Comparison of ENCODE assay signal across 8 mouse cellular contexts in genomic region chr6:131388040-131389021, GRCm38 (mm10). TPM values are rescaled to one million over a fixed set of nuclear protein-coding genes. Genes with fewer than 3 reads are reported as not detected.
DNase-seq lines count a peak whose midpoint lies in the region; ATAC-seq and TF ChIP-seq lines count a peak whose summit lies in the region.

TSS of gene Ybx3 (minus strand) at chr6:131388476.

- 0 out of 2 replicates have a peak, but pooled peaks cover 5% of the 10 kb centered on the region for H3K9me3 ChIP-seq in E14TG2a.4 (ENCODE audit: low read length)
- H3K9me3 ChIP-seq in forebrain, embryonic 13.5 days (replicated peaks) = no peaks in the 10 kb centered on the region
- no peaks in the 10 kb centered on the region for H3K9me3 ChIP-seq in heart, postnatal 0 days (replicated peaks; ENCODE audit: control insufficient read depth, low read length)
- no peaks in the 10 kb centered on the region for H3K9me3 ChIP-seq in liver, embryonic 15.5 days (replicated peaks)
- no peaks in the 10 kb centered on the region for H3K9me3 ChIP-seq in neural tube, embryonic 12.5 days
- H3K9me3 ChIP-seq in stomach, postnatal 0 days (ENCODE audit: control insufficient read depth, low read length) = no peaks in the 10 kb centered on the region

- H3K9ac ChIP-seq in forebrain, embryonic 13.5 days = peak within 1 kb of the TSS; percentile 86
- peak within 1 kb of the TSS; percentile 95 for H3K9ac ChIP-seq in heart, postnatal 0 days (replicated peaks; ENCODE audit: low read depth, low read length)
- peak within 1 kb of the TSS; percentile 95 for H3K9ac ChIP-seq in liver, embryonic 15.5 days
- H3K9ac ChIP-seq in neural tube, embryonic 12.5 days = peak within 1 kb of the TSS; percentile 85
- peak within 1 kb of the TSS; percentile 90 for H3K9ac ChIP-seq in stomach, postnatal 0 days (ENCODE audit: low read length)

- H3K4me3 ChIP-seq in E14TG2a.4 (replicated peaks; ENCODE audit: low read length) = peak within 1 kb of the TSS; percentile 89
- H3K4me3 ChIP-seq in forebrain, embryonic 13.5 days = peak within 1 kb of the TSS; percentile 83
- peak within 1 kb of the TSS; percentile 73 for H3K4me3 ChIP-seq in heart, postnatal 0 days (ENCODE audit: low read depth, low read length)
- peak within 1 kb of the TSS; percentile 95 for H3K4me3 ChIP-seq in liver, embryonic 15.5 days (replicated peaks)
- peak within 1 kb of the TSS; percentile 78 for H3K4me3 ChIP-seq in neural tube, embryonic 12.5 days
- H3K4me3 ChIP-seq in stomach, postnatal 0 days (ENCODE audit: low read depth, low read length) = peak within 1 kb of the TSS; percentile 65

- peak within 1 kb of the TSS; percentile 81 for H3K4me2 ChIP-seq in forebrain, embryonic 13.5 days
- peak within 1 kb of the TSS; percentile 88 for H3K4me2 ChIP-seq in heart, postnatal 0 days (ENCODE audit: low read depth, low read length)
- peak within 1 kb of the TSS; percentile 84 for H3K4me2 ChIP-seq in liver, embryonic 15.5 days
- peak within 1 kb of the TSS; percentile 72 for H3K4me2 ChIP-seq in neural tube, embryonic 12.5 days (replicated peaks)
- peak within 1 kb of the TSS; percentile 75 for H3K4me2 ChIP-seq in stomach, postnatal 0 days (replicated peaks; ENCODE audit: low read depth)

- peaks cover 27% of the 10 kb centered on the region for H3K36me3 ChIP-seq in E14TG2a.4 (ENCODE audit: insufficient read depth, low read length)
- no peaks in the 10 kb centered on the region for H3K36me3 ChIP-seq in forebrain, embryonic 13.5 days (ENCODE audit: poor library complexity, severe bottlenecking)
- no peaks in the 10 kb centered on the region for H3K36me3 ChIP-seq in heart, postnatal 0 days (replicated peaks; ENCODE audit: control insufficient read depth, insufficient read depth, low read length)
- peaks cover 3% of the 10 kb centered on the region for H3K36me3 ChIP-seq in liver, embryonic 15.5 days (replicated peaks)
- no peaks in the 10 kb centered on the region for H3K36me3 ChIP-seq in neural tube, embryonic 12.5 days
- no peaks in the 10 kb centered on the region for H3K36me3 ChIP-seq in stomach, postnatal 0 days (ENCODE audit: control insufficient read depth, insufficient read depth, low read length)

- H3K4me1 ChIP-seq in E14TG2a.4 (replicated peaks; ENCODE audit: low read depth, low read length) = peaks cover 55% of the 10 kb centered on the region
- H3K4me1 ChIP-seq in forebrain, embryonic 13.5 days = peaks cover 43% of the 10 kb centered on the region
- peaks cover 12% of the 10 kb centered on the region; the same call in 1 of the 2 replicates for H3K4me1 ChIP-seq in heart, postnatal 0 days (ENCODE audit: control insufficient read depth, insufficient read depth)
- H3K4me1 ChIP-seq in liver, embryonic 15.5 days (replicated peaks) = peaks cover 42% of the 10 kb centered on the region
- H3K4me1 ChIP-seq in neural tube, embryonic 12.5 days = peaks cover 19% of the 10 kb centered on the region
- H3K4me1 ChIP-seq in stomach, postnatal 0 days (replicated peaks; ENCODE audit: control insufficient read depth, insufficient read depth) = peaks cover 6% of the 10 kb centered on the region

- peak; percentile 71 for DNase-seq in c-Kit-positive CD71-positive TER-119-positive erythroid progenitor cells, embryonic 14.5 days (ENCODE audit: low spot score)
- peak; percentile 86 for DNase-seq in heart, postnatal 0 days (ENCODE audit: low spot score)
- DNase-seq in kidney, postnatal 4 days = peak; percentile 88 to 93
- peak; percentile 90 for DNase-seq in stomach, postnatal 0 days (ENCODE audit: low spot score)

- no peaks in the 10 kb centered on the region for H3K27me3 ChIP-seq in E14TG2a.4 (ENCODE audit: insufficient read depth, low read length)
- H3K27me3 ChIP-seq in forebrain, embryonic 13.5 days = no peaks in the 10 kb centered on the region
- no peaks in the 10 kb centered on the region for H3K27me3 ChIP-seq in heart, postnatal 0 days (ENCODE audit: control insufficient read depth, insufficient read depth, low read length)
- no peaks in the 10 kb centered on the region for H3K27me3 ChIP-seq in liver, embryonic 15.5 days
- H3K27me3 ChIP-seq in neural tube, embryonic 12.5 days (replicated peaks) = 0 out of 2 replicates have a peak, but pooled peaks cover 5% of the 10 kb centered on the region
- no peaks in the 10 kb centered on the region for H3K27me3 ChIP-seq in stomach, postnatal 0 days (ENCODE audit: control insufficient read depth, insufficient read depth, low read length)

- no peak for TF ChIP-seq CTCF in E14TG2a.4 (conservative IDR thresholded peaks at IDR 0.05; ENCODE audit: low read length)
- TF ChIP-seq CTCF in heart, postnatal 0 days (IDR thresholded peaks at IDR 0.05; ENCODE audit: low read depth) = no peak
- no peak; the same call in 1 of the 2 replicates for TF ChIP-seq CTCF in stomach, postnatal 0 days (IDR thresholded peaks at IDR 0.05; ENCODE audit: low read depth)

- WGBS in forebrain, embryonic 13.5 days = under 1% methylated on average over 68 of the region's 107 CpGs
- WGBS in heart, postnatal 0 days = under 1% methylated on average over 57 of the region's 107 CpGs
- under 1% methylated on average over 105 of the region's 107 CpGs for WGBS in liver, embryonic 15.5 days (ENCODE audit: insufficient replicate concordance)
- WGBS in neural tube, embryonic 12.5 days = under 1% methylated on average over 99 of the region's 107 CpGs
- under 1% methylated on average over 65 of the region's 107 CpGs for WGBS in stomach, postnatal 0 days

- no peak for TF ChIP-seq EP300 in heart, postnatal 0 days (IDR thresholded peaks at IDR 0.05; ENCODE audit: low read depth)
- TF ChIP-seq EP300 in stomach, postnatal 0 days (optimal IDR thresholded peaks at IDR 0.05) = no peak

- ATAC-seq in forebrain, embryonic 13.5 days = peak; percentile 92
- peak; percentile 93 for ATAC-seq in heart, postnatal 0 days (ENCODE audit: insufficient read depth, low read depth)
- ATAC-seq in liver, embryonic 15.5 days (ENCODE audit: insufficient read depth) = peak; percentile 82
- ATAC-seq in neural tube, embryonic 12.5 days (ENCODE audit: low FRiP score, low read depth) = peak; percentile 95
- ATAC-seq in stomach, postnatal 0 days (ENCODE audit: low FRiP score, low TSS enrichment) = peak; percentile 94

- H3K27ac ChIP-seq in forebrain, embryonic 13.5 days = peak within 1 kb of the TSS; percentile 78
- peak within 1 kb of the TSS; percentile 95 for H3K27ac ChIP-seq in heart, postnatal 0 days (ENCODE audit: low read depth)
- H3K27ac ChIP-seq in liver, embryonic 15.5 days (replicated peaks) = peak within 1 kb of the TSS; percentile 95
- peak within 1 kb of the TSS; percentile 46; the same call in 1 of the 2 replicates for H3K27ac ChIP-seq in neural tube, embryonic 12.5 days
- peak within 1 kb of the TSS; percentile 96 for H3K27ac ChIP-seq in stomach, postnatal 0 days (replicated peaks)

RNA-seq across cellular contexts. Expression of gene Ybx3, which starts in this region (rescaled TPM):
- 27.4 and 27.9 TPM in 2 replicates for polyA plus RNA-seq in forebrain, embryonic 13.5 days (2015; fragmentation: Nextera tagmentation; extraction: Ambion mirVana)
- 194 and 238 TPM in 2 replicates for total RNA-seq in heart, postnatal 0 days (2014; rRNA removed; ENCODE audit: low replicate concordance)
- polyA plus RNA-seq in heart, postnatal 0 days (2015; fragmentation: Nextera tagmentation; extraction: Ambion mirVana) = 54.6 and 61.7 TPM in 2 replicates
- 55.6 and 57.5 TPM in 2 replicates for polyA plus RNA-seq in liver, embryonic 15.5 days (2015; fragmentation: Nextera tagmentation; extraction: Ambion mirVana)
- polyA plus RNA-seq in neural tube, embryonic 12.5 days (2016; fragmentation: Nextera tagmentation; extraction: Ambion mirVana) = 24.2 and 27.2 TPM in 2 replicates
- 67.0 and 93.9 TPM in 2 replicates for polyA plus RNA-seq in stomach, postnatal 0 days (2015; fragmentation: Nextera tagmentation; extraction: Ambion mirVana)

Comparison
In these comparisons a context has a peak if more than half of its experiments do, and no peak if none do; other contexts are left out.
1. Peak in every context shown above with its lines: DNase-seq, ATAC-seq, H3K4me3 ChIP-seq and H3K27ac ChIP-seq.
2. H3K27ac ChIP-seq: peak in every context shown above with its lines; median percentile 96 in stomach, postnatal 0 days; 95 in heart, postnatal 0 days; 95 in liver, embryonic 15.5 days; 78 in forebrain, embryonic 13.5 days; 46 in neural tube, embryonic 12.5 days.